Mouse (Mus musculus) E14TG2a.4 (cell line): ENCODE measurements around the gene Macrod2.

Experiments used
- CTCF ChIP-seq: conservative IDR thresholded peaks from 2 replicates; pipeline ENCODE4 v1.5.1; 2014; ENCODE audit warnings: low read length
- NANOG ChIP-seq: IDR thresholded peaks from 2 replicates; pipeline ENCODE4 v1.6.1; 2014; ENCODE audit warnings: borderline replicate concordance, low read length, mixed read lengths
- POU5F1 ChIP-seq: IDR thresholded peaks from 2 replicates; pipeline ENCODE4 v1.6.1; 2014; ENCODE audit warnings: low read length, borderline replicate concordance

- TF ChIP-seq CTCF, result no peak
- TF ChIP-seq POU5F1, result no peak
- TF ChIP-seq NANOG, result no peak
Measured at GRCm38 (mm10) chr2:140959246-140959645, 564.1 kb downstream of the Macrod2 start.
